Mouse (Mus musculus) right cerebral cortex, postnatal 36 days (tissue): Measurements from ENCODE around the gene Sufu.

Experiments
- DNase-seq, 2 experiments: peaks; one replicate each; pipeline ENCODE4 v3.0.0; 2022; ENCODE audit warnings: low spot score in 2 of 2, mixed read lengths in 1 of 2

The Sufu gene

DNA sequence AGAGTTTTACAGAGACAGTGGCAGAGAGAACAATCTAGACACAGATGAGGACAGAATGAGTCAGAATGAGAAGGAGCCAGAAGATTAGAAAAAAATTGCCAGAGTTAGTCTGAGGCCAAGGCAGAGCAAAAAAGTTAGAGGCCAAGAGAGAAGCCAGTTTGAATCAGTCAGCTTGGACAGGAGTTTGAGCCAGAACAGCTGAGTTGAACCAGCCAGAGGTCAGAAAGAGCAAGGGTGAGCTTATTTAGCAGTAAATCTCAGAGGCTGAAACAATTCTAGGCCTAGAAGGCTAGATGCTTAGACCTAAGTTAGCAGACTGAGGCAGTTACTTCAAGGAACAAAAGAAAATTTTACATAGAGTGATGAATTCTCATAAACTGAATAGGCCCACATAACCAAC is 32.6 kb downstream of the Sufu start:
- no peak for DNase-seq

DNA sequence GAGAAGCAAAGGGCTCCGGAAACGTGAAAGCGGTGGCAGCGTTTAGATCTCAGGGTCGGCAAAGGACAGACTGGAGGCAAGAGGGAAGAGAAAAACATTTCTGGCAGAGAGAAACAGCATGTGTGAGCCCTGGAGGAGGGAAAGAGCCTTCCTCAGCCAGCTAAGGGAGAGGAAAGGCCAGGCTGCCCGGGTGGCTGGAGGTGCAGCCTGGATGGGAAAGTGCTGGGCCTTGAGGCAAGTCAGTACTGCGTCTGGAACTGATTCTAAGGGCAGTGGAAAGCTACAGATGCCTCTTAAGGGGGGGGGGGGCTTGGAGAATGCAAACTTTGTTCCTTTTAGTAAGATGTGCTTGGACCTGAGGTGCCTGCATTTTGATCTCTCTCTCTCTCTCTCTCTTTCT is 37.0 kb downstream of the Sufu start:
- no peak for DNase-seq

DNA sequence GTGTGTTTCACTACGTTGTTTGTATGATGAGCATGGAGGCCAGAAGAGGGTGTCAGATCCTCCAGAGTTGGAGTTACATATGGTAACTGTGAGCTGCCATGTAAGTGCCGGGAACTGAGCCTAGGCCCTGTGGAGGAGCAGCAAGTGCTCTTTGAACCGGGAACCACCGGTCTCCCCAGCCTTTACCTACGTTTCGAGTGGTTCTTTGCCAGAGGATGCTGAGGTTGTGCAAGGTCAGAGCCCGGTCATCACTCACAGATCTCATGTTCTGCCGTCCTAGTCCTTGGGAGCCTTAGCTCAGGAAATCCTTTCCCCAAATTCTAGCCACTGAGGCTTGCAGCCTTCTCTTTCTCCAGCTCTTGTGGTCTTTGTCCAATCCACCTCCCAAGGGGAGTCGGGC is 37.5 kb downstream of the Sufu start:
- no peak for DNase-seq

DNA sequence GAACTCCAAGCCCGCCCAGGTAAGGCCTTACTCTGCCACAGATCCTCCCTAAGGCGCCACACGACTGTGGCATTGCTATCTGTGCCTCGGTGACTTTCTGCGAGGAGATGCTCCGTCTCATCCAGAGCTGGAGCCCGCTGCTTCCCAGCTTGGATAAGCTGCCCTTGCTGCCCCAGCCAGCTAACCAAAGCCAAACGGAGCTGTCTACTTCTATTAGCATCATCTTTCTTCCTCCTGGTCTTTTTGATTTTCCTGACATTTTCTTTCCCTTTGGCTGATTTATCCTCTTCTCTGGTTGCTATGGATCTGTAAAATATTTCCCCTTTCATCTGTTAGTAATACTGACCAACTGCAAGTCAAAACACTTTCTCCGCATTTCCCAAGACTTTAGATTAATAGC is 37.9 kb downstream of the Sufu start:
- no peak for DNase-seq

DNA sequence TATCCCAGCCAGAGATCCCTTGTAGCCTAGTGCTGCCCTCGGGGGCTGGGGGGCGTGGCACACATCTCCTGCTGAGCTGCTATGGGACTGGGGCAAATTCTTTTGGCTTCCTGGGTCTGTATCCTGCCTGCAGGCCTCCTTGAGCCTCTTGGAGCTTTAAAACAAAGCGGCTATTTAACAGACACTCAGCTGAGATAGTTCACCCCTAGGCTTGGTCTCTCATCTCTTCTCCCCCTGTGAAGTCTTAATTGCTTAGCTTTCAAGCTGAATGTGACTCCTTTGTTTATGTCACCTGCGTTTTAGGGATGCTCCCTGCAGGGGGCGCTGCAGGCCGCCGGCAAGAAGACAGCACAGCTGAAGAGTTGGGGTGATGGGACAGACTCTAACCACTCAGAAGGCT is 38.8 kb downstream of the Sufu start:
- DNase-seq = no peak

DNA sequence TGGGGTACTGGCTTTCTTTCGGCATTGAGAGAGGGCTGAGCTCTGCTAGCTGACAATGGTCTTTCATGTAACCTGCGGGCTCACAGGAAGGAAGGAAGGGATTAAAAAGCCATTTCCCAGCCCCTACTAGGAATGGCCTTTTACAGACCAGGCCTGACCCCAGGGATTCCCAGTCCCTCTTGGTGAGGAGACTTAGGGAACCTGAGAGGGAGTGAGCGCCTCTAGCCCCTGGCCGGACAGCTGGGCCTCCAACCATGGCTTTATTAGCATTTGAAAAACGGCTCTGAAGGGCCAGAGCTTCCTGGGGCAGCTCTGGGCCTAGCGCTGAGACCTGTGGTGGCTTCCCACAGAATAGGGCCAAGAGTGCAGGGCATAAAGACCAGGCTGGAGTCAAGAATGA is 46.8 kb downstream of the Sufu start:
- DNase-seq = no peak

DNA sequence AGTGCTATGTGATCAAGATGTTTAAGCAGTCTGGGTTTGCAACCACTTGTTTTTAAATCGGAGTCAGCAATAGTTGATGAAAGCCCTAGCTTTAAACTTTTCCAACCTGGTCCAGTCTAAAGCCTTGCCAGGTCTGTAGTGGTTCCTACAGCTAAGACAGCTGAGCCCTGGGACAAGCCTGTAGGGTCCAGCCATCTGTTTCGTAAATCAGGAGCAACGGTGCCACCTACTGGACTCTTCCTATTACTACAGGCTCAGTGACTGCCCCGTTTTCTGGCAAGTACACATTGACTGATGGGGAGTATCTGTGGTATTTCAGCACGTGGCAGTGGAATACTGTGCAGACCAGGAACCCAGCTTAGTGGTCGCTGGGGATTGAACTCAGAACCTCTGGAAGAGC is 47.5 kb downstream of the Sufu start:
- DNase-seq = peak; percentile 43 to 56

DNA sequence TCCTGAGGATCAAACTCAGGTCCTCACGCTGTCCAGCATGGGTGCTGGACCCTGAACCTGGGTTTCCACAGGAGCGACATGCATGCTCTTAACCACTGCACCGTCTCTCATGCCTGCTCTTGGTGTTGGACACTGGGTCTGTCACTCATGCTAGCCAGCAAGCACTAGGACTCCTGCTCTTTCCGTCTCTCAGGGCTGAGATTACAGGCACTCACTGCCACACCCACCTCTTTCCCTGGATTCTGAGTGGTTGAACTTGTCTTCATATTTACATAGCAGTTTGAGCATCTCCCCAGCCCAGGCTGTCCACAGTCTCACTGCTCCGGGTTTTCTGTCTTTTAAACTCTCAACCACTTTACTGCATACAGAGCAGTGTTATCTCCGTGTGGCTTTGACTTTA is 48.9 kb downstream of the Sufu start:
- no peak for DNase-seq

DNA sequence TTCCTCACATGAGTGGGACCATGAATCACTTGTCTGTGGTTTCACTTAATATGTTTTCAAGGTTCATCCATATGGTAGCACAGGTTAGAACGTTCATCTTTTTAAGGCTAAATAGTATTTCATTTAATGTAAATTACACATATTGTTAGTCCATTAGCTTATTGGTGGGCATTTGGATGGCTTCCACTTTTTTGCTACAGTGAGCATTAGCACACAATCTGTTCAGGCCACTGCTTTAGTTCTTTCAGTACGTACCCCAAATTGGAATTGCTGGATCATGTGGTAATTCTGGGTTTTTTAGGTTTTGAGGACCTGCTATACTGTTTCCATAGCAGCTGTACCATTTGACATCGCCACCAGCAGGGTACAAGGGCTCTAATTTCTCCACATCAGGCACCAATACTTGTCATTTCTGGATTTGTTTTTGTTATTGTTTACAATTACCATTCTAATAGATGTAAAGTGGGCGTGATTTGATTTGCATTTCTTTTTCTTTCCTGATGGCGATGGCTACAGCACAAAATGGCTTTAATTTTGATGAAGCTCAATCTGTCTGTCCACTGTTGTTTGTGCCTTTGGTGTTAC is 49.8 kb downstream of the Sufu start:
- DNase-seq = no peak

DNA sequence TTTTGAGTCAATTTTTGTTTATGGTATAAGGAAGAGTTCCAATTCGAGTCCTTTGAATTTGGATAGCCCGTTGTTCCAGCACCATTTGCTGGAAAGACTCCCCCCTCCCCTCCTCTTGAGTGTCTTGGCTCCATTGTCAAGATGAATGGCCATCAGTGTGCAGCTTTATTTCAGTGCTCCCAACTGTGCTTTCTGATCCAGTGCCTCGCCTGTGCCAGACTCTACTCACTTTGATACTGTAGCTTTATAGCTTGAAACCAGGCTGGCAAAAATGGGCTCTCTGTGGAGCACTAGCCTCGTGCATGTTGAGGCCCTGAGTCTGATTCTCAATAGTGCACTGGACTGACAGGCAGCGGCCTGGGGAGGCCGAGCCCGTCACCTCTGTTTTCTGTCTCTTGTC is 50.4 kb downstream of the Sufu start:
- DNase-seq = no peak

DNA sequence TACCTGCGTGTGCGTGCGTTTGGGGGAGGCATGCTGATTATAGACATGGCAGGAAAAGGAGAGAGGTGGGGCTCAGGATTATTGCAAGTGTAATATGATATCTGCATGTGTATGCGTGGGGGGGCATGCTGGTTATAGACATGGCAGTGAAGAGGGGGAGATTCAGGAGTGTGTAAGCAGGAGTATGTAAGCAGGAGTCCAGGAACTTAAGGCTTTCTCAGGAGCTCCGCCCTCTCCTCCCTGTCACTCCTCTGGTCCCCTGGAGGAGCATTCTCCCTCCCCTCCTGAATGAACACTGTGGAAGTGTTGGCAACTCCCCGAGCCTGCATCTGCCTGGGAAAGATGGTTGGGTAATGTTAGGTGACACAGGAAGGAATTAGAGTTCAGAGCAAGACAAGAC is 51.2 kb downstream of the Sufu start:
- no peak for DNase-seq

DNA sequence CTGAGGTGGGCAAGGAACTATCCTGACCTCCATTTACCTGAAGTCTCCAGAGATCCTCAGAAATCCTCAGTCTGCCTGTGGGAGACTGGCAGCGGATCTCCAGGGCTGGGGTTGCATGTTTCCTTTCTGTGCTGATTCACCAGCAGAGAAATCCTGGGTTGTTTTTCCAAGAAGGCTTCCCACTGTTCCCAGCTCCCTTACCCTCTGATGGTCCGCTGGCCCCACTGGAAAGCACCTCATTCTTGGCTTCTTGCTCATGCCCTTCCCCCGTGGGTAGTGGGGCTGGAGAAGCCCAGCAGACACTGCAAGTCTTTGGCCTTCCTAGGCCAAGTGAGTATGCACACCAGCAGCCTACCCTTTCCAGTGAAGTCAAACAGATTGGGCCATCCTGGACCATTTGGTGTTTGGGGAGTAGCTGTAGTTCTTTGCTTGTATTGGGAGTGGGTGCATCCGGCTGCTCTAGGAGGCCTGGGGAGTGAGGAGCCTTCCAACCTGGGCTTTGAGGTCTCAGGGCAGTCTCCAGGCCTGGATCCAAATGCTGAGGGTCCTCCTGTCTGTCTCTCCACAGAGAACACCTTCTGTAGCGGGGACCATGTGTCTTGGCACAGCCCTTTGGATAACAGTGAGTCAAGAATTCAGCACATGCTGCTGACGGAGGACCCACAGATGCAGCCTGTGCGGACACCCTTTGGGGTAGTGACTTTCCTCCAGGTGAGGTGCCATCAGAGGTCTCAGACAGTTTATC is 52.7 kb downstream of the Sufu start:
- DNase-seq = no peak

DNA sequence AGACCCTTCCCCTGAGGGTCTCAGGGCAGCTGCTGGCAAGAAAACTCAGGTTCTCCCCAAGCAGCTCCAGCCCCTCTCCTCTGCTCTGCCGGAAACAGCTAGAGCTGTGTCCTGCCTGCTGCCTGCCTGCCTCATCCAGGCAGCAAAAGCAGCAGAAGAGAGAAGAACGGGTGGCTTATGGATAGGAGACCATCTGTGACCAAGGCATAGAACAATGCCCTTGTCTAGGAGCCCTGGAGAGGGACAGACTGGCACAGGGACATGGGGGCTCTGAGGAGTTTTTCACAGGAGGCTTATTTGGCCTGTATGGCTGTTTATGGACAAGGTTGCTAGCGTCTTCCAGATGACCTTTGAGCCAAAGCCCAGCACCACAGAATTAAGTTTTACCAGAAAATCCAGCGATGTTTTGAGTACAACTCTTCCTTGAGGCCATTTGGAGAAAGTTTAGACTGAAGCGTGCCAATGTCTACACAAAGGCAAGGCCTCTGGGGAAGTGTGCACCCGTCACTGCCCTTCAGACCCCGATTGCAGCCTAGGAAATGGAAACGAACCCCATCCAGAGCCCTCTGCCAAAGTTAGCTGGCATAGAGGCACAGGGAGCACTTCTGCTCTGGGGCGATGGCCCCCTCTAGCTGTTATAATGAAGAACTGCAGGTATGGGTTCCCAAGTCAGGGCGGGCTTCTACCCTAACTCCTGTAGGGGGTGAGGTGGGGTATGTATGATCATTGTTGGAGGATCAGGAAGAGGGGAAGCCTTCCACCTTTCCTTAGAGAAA is 55.5 kb downstream of the Sufu start:
- peak in 1 of 2 experiments; percentile 38 for DNase-seq

DNA sequence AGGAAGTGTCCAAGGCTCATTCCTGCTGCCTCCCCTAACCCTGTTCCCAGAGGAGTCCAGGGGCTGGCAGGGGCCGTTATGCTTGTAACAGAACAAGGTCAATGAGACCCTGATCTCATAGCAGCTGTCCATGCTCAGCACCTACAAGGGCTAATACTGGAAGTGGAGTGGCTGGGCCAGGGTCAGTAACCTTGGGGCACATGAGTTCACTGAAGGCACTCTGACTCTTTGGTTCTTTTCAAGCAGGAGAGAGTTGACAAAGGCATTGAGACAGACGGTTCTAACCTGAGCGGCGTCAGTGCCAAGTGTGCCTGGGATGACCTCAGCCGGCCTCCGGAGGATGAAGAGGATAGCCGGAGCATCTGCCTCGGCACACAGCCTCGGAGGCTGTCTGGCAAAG is 56.2 kb downstream of the Sufu start:
- DNase-seq = no peak

DNA sequence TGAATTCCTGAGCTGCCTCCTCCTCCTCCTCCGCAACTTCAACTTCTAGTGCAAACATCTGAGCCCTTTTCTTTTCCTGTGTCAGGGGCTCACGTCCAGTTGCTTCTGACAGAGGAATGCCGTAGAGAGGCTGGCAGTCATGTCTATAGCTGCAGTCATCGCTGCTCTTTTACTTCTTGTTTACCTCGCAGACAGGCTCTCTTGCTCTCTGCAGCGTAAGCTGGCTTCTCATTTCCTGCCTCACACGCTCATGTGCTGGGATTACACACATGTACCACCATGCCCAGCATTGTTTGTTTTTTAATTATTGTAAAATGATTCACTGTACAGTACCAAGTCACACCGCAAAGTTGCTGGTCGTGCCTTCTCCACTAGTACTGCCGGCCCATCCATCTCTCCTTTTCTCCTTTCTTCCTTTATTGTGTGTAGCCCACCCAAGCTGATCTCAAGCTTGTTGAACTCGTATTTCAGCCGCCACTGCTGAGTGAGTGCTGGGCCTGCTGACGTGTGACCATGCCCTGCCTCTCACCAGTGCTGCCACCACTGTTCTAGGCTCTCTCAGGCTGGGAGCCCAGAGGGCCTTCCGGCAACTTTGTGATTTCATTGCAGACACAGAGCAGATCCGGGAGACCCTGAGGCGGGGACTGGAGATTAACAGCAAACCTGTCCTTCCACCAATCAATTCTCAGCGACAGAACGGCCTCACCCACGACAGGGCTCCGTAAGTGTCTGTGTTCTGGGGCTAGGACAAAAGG is 57.6 kb downstream of the Sufu start:
- DNase-seq = no peak

DNA sequence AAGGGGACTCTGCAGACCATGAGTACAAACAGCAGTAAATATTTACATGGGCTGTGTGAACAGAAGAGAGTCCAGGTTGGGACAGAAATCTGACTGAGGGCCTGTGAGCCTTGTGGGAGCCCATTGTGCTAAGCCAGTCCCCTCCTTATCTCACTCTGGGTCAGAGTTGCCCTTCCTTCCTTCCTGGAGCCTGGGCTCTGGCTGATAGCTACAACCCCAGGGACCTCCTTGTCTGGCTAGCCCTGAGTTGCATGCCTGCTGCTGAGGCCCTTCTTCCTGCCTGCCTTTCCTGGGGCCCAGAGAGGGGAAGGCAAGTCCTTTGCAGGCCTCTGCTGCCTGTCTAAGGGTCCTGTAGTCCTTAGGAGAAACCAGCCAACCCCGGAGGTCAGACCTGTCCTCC is 58.3 kb downstream of the Sufu start:
- no peak for DNase-seq

DNA sequence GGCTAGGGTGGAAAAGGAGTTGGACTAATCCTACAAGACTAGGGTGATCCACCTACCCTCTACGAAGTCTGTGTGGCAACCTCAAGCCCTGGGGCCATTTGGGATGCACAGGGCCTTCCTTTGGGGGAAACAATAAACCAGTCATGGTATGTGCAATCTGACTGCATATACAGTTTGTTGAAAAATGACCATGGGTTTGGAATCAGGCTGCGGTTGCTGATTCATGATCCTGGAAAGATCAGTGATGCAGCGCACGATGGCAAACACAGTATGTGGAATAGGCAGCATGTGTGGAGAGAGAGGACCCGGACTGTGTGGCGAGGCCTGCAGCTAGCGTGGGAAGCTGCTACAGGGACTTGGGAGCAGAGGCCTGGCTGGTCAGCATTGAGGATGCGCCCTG is 58.9 kb downstream of the Sufu start:
- no peak for DNase-seq

DNA sequence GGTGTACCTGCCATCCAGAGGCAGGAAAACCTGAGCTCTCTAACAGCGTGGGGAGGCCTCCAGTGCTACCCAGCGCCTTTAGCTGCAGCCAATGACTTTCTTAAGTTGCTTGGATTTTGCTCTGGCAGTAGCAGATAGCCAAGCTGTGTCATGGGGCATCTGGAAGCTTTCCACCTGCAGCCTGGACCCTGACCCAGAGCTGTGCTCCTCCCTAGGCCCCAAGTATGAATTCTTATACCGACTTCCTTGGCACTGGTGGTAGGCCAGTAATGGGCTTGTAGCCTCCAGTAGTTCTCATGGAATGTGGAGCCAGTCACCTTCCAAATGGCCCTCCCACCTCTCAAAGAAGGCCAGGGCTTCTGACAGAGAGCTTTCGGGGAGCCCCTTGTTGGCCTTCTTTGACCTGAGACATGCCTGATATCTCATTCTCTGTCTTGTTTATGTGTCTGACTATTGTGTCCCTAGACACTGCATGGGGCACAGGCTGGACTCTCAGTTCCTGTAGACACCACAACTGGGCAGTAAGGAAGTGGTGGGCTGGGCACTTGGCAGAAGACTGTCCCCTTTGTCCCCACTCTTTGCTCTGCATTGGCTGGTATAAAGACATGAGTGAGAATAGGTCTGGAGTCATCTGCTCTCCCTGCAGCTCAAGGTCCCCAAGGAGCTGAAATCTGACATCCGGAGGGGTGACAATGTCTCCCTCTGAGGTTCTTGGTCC is 59.5 kb downstream of the Sufu start:
- no peak for DNase-seq

DNA sequence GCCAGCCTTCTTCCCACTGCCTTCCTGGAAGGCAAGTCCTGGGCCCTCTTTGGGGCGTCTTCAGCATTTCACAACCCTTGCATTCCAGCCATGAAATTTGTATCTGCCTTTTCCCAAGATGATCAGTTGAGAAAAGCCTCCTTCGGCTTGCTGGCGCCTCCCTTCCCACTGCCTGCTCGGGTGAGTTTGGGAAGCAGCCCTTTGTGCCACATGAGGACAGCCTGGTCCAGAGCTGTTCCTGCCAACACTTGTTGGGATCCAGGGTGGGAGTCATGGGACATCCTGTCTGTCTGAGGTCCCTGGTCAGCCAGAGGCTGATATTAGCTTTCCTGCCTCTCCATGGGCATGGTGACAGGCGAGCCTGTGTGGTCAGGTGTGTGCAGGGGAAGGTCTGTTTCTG is 61.1 kb downstream of the Sufu start:
- no peak for DNase-seq

DNA sequence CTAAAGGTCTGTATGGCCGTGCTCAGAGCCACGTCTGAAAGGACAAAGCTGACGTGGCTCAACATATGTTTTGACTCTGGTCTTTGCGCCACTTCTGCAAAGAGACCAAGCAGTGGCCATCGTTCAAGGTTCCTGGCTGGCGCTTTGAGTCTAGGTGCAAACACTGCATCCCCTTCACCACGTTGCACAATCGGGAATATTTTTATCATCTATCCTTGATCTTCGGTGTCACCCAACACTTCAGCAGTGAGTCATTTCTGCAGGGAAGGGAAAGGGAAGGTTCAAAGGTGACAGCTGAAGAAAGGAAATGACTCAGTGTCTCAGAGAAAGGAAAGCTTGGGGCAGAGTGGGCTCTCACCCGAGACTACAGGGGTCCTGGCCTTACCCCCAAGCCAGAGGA is 62.6 kb downstream of the Sufu start:
- DNase-seq = no peak

DNA sequence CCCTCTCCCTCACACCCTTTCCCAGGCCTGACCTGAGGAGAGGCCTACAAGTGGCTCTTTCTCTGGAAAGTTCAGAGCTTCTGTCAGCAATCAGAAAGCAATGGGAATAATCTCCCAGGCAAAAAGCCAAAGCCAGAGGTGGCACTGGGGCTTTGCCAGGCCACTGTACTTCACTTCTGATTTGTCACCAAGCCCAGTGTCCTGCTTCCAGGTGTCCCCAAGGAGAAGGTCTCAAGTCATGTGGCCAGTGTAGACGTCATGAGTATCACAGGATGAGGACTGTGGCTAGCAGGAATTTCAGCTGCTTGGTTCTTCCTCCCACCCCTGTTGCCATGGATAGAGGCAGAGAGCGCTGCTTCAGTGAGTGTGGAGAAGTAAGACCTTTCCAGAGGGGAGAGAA is 63.2 kb downstream of the Sufu start:
- DNase-seq = no peak

DNA sequence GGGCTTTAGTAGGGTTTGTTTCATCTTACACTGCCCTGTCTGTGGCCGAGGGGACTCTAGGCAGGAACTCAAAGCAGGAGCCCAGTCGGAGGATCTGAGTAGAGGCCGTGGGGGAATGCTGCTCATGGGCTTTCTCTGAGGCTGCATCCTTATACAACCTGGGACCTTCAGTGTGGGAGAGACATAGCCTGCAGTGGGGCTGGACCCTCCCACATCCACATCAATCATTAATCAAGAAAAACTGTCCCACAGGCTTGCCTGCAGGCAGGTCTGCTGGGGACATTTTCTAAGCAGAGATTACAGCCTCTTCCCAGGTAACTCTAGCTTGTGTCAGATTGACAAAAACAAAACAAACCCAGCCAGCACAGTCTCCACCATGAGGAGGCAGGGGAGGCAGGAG is 65.9 kb downstream of the Sufu start:
- DNase-seq = no peak
